Mouse (Mus musculus) gastrocnemius, adult 2 months (tissue): ENCODE measurements around the gene Rab13. TPM values are rescaled to one million over a fixed set of nuclear protein-coding genes. Genes with fewer than 3 reads are reported as not detected.

Experiments used
- DNase-seq: peaks from one replicate; pipeline ENCODE4 v3.0.0; 2022
- H3K27ac ChIP-seq: fragments of 200-600 bp; 2 replicates; pipeline ENCODE4 v1.8.1; 2022; ENCODE audit warnings: mild to moderate bottlenecking
- H3K4me3 ChIP-seq: fragments of 200-600 bp; 2 replicates; pipeline ENCODE4 v1.8.1; 2022; ENCODE audit warnings: mild to moderate bottlenecking, moderate library complexity
- CTCF ChIP-seq: fragments of 200-600 bp; IDR thresholded peaks from 2 replicates; pipeline ENCODE4 v1.8.1; 2022; ENCODE audit warnings: antibody characterized with exemption, mild to moderate bottlenecking, moderate library complexity
- intact Hi-C: fragments of 180-260 bp; cut with DNase I; formaldehyde crosslinking; loops from one replicate; pipeline ENCODE4 v1.15.1; 2025
- total RNA-seq, 2 experiments: library from RNA; stranded (reverse); gene quantifications; 2 replicates each; pipeline ENCODE4 v1.2.3; 2021

The Rab13 gene
- total RNA-seq, 2 experiments from 2014 or later = 5.3 to 5.5 TPM

DNA sequence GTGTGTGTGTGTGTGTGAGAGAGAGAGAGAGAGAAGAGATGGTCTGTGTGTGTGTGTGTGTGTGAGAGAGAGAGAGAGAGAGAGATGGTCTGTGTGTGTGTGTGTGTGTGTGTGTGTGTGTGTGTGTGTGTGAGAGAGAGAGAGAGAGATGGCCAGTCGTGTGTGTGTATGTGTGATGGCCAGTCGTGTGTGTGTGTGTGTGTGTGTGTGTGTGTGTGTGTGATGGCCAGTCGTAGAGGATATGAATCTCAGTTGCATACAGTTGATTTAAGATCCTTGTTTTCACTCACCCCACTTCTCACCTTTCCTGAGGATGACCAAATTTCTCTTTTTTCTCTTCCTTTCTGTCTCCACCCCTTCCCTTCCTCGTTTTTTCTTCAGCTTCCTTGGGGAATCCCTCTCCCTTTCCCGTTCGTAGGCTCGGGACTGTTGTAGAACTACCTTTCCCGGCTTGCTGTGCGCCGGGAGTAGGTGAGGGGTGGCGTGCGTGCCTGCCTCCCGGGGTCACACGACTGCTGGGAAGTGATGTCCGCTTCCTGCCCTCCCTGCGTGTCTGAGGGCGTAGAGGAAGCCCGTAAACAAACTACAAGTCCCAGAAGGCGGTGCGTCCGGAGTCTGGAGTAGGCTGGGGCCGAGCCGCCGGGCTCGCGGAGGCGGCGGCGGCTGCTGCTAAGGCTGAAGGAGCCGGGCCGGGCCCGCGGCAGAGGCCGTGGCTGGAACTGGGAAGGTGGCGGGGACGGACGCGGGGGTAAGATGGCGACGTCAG, 40.3 kb downstream of the Rab13 start, which contains the start of gene Crtc2:
Gene Crtc2 (plus strand): TSS at position 511 of the 766 bp plus-strand sequence.
- H3K27ac ChIP-seq = peak within 1 kb of the TSS; percentile 96
- DNase-seq = peak; percentile 97
- intact Hi-C loops = no loop called here
- peak within 1 kb of the TSS; percentile 99 for H3K4me3 ChIP-seq
- TF ChIP-seq CTCF = no peak

DNA sequence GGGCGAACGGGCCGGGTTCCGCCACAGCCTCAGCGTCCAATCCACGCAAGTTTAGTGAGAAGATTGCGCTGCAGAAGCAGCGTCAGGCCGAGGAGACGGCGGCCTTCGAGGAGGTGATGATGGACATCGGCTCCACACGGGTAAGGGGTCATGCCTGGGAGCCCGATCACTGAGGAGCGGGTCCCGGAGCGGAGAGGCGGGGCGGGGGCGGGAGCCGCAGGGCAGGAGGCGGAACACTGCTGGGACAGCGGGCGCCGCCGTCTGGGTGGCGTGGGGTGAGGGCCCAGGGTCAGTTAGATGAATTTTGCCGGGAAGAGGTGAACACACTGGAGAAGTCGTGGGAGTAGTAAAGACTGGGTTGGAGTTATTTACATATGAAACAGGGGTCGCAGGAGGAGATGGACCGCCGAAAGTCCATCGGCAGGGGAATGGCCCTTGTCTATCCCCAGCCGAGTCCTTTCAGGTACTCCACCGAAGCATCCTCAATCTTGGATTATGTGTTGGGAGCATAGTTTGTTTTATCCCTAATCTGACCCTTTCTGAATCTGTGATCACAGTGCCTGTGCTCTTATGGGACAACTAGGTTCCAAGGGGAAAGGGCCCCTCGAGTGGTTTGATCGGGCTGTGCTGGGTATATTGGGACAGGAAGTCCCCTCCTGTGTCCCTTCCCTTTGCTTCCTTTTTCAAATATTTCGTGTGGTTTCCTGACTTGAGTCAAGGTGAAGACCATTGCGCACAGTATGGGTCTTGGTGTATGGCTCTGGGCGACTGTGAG, 41.1 kb downstream of the Rab13 start:
- intact Hi-C loops = no loop called here
- peak overlapping the region; percentile 99 for H3K4me3 ChIP-seq
- TF ChIP-seq CTCF = no peak
- peak overlapping the region; percentile 96 for H3K27ac ChIP-seq
- peak; percentile 74 for DNase-seq

DNA sequence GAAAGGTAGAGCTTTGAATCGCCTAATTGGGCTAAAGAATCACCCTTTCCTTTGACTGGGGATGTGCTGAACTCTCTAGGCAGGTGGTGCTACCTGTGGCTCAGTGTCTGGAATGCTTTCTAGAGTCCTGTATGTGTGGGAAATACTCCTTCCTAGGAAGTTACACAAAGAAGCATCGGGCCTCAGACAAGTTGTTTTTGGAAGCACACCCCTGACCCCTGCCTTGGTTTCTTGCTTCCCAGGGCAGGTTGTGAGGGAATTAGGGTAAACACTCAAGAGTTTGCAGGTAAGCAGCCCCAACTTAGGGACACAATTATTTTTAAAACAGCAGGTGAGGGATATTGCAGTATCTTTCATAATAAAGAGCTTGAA, 41.7 kb downstream of the Rab13 start:
- intact Hi-C loops = no loop called here
- TF ChIP-seq CTCF = no peak
- peak overlapping the region; percentile 96 for H3K27ac ChIP-seq
- peak; percentile 2 for DNase-seq
- peak overlapping the region; percentile 99 for H3K4me3 ChIP-seq

DNA sequence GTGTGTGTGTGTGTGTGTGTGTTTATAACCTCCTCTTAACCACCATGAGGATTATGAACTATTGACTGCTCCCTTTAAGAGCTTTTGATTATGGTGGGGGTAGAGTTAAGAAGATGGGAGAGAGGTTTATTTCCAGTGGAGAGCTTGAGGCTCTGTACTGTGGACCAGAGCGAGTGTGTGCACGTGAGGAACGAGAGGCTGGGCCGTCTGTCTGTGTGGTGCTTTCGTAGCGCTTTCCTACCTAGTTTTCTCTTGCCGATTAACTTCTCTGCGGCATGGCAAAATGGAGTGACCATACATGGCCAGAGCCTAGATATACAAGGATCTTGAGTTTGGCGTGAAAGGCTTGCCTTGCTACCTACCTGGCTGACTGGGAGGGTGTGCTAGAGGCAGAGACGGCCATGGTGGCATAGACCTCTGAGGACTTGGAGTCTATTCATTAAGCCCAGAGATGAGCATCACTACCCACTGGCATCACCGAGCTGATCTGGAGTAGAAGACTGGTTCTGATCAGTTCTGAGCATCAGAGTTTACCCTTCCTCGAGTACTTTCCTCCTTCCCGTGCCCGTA, 42.4 kb downstream of the Rab13 start:
- intact Hi-C loops = no loop called here
- no peak for TF ChIP-seq CTCF

DNA sequence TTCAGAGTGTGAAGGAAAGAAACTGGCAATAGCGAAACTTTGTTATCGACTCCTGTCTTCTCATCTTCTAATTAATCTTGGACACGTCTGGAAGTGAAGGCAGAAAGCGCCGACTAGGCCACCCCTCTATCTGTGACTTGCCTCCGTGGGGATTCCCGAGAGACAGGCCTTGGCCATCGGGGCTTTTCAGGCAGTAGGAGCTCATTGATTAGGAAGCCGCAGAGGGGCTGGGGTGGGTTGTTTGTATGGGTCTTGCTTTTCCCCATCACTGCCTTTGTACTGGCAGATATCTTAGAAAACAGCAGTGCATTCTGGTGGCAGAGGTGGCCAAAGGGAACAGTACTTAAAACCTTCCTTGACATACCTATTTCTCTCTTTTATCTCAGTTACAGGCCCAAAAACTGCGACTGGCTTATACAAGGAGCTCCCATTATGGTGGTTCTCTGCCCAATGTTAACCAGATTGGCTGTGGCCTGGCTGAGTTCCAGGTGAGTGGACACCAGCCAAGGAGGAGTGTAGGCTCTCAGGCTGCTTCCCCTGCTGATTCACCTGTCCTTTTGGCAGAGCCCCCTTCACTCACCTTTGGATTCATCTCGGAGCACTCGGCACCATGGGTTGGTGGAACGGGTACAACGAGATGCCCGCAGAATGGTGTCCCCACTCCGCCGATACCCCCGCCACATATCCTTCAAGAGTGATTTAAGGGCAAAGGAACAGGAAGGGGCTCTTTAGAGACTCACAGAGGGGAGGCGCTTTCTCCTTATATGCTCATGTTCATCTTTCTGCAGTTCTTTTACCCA, 43.4 kb downstream of the Rab13 start:
- no peak for TF ChIP-seq CTCF
- peak; percentile 42 for DNase-seq
- Histone ChIP-seq H3K4me3 (no peak overlapping the region), H3K27ac (no peak overlapping the region)
- intact Hi-C loops = no loop called here

More for the DNA sequence above, 42.4 kb downstream of the Rab13 start:
- DNase-seq = peak; percentile 14
- H3K27ac ChIP-seq = no peak overlapping the region
- H3K4me3 ChIP-seq = no peak overlapping the region

DNA sequence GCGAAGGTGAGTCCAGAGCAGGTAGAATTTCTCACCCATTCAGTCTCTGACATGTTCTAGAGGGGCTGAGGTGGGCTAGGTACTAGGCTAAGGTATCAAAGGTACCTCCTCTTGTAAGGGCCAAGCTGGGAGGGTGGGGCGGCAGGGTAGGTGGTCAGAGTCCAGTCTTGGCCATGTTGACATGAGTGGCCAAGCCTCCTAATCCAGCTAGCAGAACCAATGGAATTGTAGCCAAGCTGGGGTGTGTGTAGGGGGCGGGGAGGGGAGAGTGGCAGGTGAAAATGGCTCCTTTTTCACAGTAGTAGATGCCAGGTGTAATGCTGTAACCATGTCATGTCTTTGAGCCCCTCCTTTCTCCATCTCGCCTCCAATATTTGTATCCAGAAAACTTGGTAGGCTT, 45.0 kb downstream of the Rab13 start:
- intact Hi-C loops = no loop called here
- H3K27ac ChIP-seq = no peak overlapping the region
- peak; percentile 14 for DNase-seq
- no peak overlapping the region for H3K4me3 ChIP-seq
- TF ChIP-seq CTCF = no peak

DNA sequence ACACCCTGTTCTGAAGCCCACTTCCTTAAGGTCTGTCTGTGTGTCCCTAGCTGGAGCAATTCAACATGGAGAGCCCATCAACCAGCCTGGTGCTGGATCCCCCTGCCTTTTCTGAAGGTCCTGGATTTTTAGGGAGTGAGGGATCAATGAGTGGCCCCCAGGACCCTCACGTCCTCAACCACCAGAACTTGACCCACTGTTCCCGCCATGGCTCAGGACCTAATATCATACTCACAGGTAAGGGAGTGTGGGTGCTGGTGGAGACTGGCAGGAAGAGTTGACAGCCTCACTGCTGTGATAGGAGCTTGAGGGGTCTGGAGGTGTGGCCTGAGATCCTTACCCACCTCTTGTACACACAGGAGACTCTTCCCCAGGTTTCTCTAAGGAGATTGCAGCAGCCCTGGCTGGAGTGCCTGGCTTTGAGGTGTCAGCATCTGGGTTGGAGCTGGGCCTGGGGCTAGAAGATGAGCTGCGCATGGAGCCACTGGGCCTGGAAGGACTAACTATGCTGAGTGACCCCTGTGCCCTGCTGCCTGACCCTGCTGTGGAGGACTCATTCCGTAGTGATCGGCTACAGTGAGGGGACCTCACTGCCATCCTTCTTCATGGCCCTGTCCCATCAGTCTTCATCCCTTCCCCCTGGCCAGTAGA, 49.8 kb downstream of the Rab13 start:
- no peak overlapping the region for H3K4me3 ChIP-seq
- TF ChIP-seq CTCF = no peak

DNA sequence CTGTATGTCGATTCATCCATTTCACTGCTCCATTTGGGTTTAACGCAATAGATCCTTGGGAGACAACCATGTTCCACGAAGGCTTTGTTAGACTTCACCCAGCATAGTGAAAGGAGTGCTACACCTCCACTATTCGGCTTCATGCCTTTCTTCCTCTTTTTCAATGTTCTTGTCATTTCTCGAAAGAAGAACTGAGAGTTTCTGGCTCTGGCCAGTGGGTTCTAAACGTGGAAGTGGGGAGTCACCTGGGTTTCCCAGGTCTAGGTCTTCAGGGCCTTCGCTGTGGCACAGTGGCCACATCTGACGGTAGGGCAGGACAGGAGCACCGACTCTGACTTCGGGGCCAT, 51.2 kb downstream of the Rab13 start:
- TF ChIP-seq CTCF = no peak
- Histone ChIP-seq H3K4me3 (peak overlapping the region; percentile 98), H3K27ac (peak overlapping the region; percentile 100)
- no peak for DNase-seq
- intact Hi-C loops = loop anchor here (5.0 to 10.0 kb wide), 2 partner anchors 50 to 108 kb away; partner anchors contain the start of genes Rab13 and Rps27

More for the DNA sequence above, 49.8 kb downstream of the Rab13 start:
- H3K27ac ChIP-seq = no peak overlapping the region
- intact Hi-C loops = loop anchor here (10.0 kb wide), 1 partner anchor 48 kb away; the partner anchor contains the start of genes Rab13 and Rps27
- no peak for DNase-seq

DNA sequence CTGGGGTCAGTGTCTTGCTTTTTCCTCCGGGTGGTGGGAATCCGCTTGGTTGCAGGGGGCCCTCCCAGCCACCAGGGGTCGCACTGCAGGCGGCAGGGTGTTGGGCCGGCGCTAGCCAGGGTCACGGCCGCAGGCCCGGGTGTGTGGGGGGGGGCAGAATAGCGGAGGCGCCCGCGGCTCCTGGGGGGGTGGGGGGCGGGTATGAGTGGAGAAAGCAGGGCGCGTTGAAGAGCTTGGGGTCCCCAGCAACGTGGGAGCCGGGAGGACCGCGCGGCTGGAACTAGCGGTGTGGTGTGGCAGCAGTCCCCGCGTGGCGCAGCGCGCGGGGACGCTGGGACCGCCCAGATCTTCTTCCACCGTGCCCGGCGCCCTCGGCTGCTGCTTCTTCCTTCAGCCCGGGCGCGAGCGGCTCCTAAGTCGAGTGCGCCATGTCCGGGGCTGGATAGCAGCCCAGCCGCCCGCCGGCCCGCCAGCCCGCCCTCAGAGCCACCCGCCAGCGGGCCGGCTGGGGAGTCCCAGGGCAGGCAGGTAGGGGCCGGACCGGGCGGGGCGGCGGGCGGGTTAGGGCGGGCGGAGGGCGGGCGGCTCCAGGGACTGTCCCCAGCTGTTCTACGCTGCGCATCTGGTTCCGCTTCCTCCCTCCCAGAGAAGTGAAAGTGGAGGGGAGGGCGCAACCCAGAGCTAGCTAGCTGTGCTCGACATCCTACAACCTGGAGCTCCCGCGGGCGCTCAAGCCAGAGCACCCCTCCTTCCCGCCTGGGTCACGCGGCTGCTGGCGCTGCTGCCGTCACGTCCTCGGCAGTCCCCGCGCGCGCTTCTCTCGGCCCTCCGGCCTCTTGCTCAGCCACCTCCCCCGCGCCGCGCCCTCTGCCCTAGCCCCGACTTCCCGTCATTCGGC, 51.8 kb downstream of the Rab13 start, which contains the start of gene Dennd4b:
Gene Dennd4b (plus strand): TSS at position 152 of the 898 bp plus-strand sequence.
- peak; percentile 97 for DNase-seq
- peak within 1 kb of the TSS; percentile 100 for H3K27ac ChIP-seq
- peak within 1 kb of the TSS; percentile 98 for H3K4me3 ChIP-seq
- intact Hi-C loops = loop anchor here (5.0 to 10.0 kb wide), 2 partner anchors 50 to 107 kb away; partner anchors contain the start of genes Rab13 and Rps27
- no peak; the same call in none of the 2 replicates for TF ChIP-seq CTCF

DNA sequence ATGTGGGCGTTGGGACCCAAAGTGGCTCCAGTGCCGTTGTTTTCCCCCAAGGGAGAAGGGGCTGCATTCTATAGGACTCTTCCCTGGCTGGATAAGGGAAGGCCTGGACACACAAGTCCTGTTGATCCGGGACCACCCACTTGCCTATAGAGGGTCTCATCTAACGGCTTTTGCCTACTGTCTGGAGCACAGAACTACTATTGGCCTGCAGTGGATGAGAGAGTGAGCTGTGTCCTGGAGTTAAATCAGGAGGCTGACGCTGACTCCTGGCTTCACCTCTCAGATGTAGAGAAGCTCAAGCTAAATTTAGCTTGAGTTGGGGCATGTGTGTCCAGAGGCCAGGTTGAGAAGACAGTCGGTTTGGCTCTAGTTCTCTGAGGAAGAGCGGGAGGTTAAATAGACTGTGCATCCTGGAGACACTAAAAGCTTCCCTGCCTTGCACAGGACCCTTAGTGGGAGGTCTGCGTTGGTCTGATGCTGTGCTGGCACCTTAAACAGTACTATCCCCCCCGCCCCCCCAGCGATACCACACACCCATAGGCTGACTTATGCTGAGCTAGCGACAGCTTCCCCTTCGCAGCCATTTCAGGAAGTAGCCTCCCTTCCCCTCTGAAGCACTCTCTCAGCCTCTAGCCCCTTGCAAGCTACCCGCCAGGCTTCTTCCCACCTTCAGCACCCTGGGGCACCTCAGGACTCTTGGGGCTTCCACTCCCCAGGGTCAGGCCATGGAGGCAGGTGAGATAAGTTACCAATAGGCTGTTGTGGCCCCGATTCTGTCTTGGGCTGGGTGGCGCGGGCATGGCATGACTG, 52.6 kb downstream of the Rab13 start:
- peak; percentile 84 for DNase-seq
- no peak for TF ChIP-seq CTCF
- peak overlapping the region; percentile 98 for H3K4me3 ChIP-seq
- intact Hi-C loops = loop anchor here (5.0 to 10.0 kb wide), 2 partner anchors 51 to 106 kb away; partner anchors contain the start of genes Rab13 and Rps27
- H3K27ac ChIP-seq = peak overlapping the region; percentile 100
